Mouse (Mus musculus) right cerebral cortex, postnatal 4 days (tissue): ENCODE results near the gene Bahcc1.

Experiments
- DNase-seq: peaks from one replicate; pipeline ENCODE4 v3.0.0-alpha.2; 2022

The Bahcc1 gene

DNA sequence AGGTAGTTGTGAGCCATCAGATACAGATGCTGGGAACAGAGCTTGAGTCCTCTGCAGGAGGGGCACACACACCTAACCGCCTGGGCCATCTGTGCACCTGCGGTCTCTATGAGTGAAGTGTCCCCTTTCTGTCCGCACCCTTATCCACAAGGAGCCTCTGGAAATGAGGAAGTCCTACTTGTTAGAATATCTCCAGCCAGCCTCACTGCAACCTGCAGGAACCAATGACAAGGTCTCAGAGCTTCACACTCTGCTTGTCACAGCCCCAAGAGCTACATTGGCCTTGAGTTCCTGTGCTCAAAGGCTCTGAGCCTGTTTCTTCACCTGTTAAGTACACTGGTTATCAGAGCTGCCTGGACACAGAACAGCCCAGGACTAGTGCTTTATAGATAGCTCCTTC lies 30.4 kb downstream of the Bahcc1 start:
- DNase-seq, result no peak

DNA sequence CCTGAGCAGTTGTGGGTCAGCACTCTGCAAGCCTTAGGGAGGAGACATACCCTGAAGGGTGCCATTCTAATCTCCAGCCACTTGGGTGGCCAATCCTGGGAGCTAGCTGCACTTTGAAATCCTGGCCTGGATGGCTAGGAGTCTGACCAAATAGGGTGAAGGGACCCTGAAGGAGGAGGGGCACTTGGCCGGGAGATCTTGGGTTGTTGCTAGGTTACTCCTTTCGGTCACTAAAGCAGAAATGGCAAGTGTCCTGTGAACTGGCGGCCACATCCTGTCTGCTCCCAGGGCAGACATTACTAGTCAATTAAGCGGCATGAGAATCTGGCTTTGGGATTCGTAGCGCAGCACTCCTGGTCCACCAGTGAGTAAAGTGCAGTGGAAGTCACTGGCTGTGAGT lies 31.3 kb downstream of the Bahcc1 start:
- no peak for DNase-seq

GRCm38 (mm10) chr11:120265458-120265857 lies 32.7 kb downstream of the Bahcc1 start:
- no peak for DNase-seq

GRCm38 (mm10) chr11:120266259-120266758 lies 33.6 kb downstream of the Bahcc1 start:
- no peak for DNase-seq

GRCm38 (mm10) chr11:120267274-120267673 lies 34.5 kb downstream of the Bahcc1 start:
- DNase-seq, result no peak

- no peak for DNase-seq
These were observed 34.9 kb downstream of the Bahcc1 start for GRCm38 (mm10) chr11:120267676-120268075.

GRCm38 (mm10) chr11:120268195-120268967 lies 35.6 kb downstream of the Bahcc1 start:
- no peak for DNase-seq

DNA sequence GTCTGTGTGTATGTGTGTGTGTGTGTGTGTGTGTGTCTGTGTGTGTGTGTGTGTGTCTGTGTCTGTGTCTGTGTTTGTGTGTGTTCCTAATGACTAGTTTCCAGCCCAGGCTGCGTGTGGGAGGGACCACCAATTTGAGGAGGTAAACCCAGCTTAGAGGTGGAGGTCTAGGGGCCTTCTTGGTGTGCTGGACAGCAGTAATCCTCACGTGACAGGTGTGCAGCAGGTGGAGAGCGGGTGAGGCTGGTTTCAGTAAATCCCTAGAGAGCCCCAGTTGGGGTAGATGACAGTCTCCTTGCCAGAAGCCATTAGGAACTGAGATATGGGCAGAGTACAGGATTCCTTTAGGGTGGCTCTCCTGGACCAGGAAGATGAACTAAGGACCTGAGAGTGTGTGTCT lies 36.3 kb downstream of the Bahcc1 start:
- DNase-seq, result no peak

DNA sequence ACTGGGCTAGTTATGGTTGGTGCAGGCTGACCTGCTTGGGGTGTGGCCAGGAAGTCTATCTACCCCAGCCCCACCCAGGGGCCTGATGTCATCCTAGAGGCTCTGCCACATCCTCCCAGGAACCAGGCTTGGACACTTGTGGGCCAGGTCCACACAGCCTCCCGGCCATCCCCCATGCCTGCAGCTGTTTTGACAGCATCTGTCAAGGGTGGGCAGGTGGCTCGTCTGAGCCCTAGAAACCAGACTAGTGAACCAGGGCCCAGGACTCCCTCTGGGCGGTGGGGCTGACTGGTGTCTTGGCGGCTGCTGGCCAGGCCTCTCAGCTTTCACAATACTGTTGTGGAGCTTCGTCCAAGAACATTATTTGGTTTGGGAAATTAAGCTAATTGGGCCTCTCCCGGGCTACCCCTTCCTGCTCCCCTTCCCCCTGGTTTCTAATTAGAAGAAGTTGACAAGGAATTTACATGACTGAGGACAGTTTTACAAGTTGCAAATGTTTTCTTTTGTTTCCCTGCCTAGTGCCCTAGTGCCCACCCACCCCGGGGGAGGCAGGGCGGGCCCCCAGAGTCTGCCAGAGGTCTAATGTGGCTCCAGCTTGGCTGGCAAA lies 36.9 kb downstream of the Bahcc1 start:
- DNase-seq, result no peak

GRCm38 (mm10) chr11:120279335-120279734 lies 46.6 kb downstream of the Bahcc1 start:
- DNase-seq, result peak; percentile 49

DNA sequence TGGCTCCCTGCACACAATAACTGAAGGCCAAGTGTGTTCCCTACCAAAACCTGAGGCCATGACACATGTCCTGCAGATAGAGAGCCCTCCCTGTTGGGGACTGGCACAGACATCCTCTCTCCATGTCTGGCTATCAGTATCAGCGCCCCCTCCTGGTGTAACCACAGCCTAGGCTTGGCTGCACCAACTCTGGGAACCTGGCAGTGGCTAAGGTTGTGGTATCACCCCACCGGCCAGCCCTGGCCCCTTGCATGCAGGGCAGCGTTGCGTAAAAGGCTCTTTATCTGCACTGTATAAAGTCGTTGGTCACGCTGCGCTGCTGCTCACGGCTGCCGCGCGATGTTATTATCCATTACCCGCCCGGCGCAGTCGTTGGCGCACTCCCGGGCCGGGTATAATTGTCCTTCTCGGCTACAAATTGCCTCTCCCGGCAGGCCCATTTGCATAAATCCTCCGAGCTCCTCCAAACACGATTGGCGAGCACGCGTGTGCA lies 47.6 kb downstream of the Bahcc1 start:
- peak; percentile 65 for DNase-seq

- DNase-seq, result no peak
These were observed 48.0 kb downstream of the Bahcc1 start for GRCm38 (mm10) chr11:120280774-120281173.

DNA sequence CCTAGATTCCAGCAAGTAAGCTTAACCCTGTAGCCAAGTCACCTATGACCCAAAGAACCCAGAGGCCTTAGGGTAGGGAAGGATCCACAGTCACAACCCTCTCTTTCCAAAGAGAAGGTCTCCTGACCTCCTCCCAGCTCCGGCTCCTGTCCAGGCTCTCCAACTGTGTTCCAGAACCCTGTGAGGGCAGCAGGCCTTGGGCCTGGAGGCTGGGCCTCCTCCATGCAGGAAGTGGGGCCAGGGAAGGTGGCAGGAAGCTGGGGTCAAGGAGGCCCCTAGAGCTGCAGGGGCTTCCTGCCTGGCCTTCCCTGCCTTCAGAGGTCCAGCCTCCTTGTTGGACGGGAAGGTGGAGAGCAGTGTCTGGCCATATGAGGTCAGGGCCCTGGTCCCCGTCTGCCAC lies 48.5 kb downstream of the Bahcc1 start:
- no peak for DNase-seq

DNA sequence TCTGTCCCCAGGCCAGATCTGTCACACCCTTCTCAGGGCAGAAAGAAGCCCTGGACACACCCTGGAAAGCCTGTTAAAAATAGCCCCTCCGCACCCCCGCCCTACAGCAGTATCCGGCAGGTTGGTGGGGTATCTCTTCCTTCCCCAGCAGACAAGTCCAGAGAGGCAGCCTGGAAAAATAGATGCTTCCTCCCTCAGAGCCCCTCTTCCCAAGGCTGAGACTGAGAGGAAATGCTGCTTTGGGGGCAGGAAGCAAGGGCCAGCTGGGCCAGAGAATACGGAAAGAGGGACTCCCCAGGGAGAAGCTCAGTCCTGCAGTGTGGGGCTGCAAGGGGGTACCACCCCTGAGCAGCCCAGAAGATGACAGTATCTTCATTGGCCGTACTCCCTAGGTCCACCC lies 50.8 kb downstream of the Bahcc1 start:
- DNase-seq, result no peak

GRCm38 (mm10) chr11:120289644-120290043 lies 56.9 kb downstream of the Bahcc1 start:
- no peak for DNase-seq

DNA sequence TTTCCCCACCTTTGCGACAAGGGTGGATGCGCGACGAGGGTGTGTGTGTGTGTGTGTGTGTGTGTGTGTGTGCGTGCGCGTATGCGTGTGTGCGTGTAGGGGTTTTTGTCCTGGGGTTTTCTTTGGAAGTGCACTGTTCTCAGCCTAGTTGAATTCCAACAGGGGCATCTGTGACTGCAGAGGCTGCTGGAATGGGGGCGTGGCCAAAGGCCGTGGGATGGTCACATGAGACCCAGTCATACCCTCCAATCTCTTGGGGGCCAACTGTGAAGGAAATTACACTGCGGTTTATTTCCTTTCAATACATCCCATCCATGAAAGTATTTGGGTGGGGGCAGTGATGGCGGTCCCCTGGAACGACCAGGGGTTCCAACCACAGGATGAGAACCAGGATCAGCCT lies 57.5 kb downstream of the Bahcc1 start:
- DNase-seq, result no peak

DNA sequence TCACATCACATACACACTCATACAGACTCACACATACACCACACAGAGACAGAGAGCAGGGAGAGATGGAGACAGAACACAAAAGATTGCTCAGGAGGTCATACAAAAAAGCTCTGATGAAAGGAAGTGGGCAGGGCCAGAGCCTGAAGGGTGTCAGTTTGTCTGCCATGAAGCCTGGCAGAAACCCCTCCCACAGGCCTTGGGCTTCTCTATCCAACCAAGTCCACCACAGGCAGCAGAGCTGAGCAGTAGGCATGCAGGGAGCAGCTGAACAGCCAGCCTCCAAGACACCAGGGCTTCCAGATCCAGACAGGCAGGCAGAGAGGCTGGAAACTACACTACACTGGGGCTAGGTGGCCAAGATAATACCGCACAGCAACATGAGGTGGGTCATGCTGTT lies 61.0 kb downstream of the Bahcc1 start:
- DNase-seq, result no peak

GRCm38 (mm10) chr11:120296305-120297144 lies 63.8 kb downstream of the Bahcc1 start:
- DNase-seq, result no peak

DNA sequence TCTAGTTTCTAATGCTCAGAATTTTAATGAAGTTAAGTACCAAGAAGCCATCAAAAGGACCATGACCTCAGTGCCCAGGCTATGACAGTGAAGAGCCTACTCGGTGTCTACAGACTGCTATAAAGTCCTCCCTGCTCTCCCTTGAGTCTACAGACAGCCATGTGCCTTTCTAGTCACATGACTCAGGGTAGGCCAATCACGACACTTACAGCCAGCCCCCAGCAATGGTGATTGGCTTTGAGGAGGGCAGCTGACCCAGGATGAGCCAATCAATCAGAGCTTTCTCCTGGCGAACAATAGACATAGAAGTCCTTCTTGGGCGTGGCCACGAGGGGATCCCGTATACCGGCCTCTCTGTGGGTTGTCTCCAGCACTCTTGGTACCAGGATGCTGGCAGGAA lies 65.0 kb downstream of the Bahcc1 start:
- no peak for DNase-seq

DNA sequence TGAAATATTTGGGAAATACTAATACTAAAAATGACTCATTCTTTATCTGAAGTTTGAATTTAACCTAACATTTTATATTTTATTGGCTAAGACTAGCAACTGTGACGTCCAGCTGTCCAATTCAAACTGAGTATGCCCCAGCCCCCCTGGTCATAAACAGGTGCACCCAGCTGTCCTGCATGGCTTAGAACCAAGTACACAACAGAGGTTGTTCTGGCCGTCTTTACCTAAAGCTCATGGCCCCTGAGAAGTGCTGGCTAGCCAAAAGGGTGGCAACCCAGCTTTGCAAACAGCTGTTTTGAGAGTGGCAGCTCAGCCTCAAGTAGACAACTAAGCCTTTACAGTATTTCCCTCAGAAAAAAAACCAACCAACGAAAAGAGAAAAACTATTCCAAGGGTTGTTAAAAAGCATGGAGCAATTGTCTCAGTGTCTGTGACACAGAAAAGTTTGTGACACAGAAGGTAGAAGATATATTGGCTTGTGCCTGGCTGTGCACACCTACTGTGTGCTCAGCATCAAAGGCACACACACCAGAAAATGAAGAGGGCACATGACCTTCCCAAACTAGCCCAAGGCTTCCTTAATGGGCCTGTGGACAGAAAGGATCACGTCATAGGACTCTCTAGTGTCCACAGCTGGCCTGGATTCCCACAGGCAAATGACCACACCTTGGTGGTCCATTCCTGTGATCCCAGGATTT lies 65.8 kb downstream of the Bahcc1 start:
- DNase-seq, result no peak

DNA sequence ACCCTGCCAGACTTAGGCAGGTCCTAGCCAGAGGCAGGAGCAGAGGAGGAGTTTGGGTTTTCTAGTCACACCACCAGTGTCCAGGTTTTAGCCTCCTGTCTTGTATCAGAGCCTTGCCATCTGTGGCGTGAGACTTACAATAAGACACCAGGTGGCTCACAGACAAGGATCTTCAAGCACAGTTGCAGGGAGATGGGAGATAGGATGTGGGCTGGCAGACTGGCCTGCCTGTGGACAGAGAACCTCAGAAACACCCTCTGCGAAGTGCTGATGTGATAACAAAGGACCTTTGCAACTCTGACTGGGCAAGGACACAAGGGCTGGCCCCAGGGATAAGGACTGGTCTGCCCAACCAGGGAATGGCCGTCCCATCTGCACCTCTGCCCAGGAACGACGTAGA lies 66.7 kb downstream of the Bahcc1 start:
- DNase-seq, result no peak

DNA sequence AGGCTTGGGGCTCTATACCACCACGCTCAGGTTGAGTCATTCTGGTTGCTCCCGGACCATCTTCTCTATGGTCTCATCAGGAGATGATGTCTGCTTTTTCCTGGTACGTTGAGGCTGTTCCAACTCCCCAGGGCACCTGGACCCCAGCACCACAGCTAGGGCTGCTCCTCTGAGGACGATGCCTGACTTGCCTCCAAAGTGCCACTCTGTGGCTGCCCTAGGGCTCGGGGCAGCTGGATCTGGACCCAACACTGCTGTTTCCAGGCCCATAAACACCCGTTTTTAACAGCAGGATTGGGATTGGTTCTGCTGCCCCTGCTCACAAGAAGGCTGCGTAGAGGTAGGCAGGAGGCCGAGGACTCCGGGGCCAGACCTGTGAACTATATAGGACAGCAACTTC lies 70.4 kb downstream of the Bahcc1 start:
- no peak for DNase-seq
